Mouse (Mus musculus): ENCODE results near the gene Exph5.

DNA sequence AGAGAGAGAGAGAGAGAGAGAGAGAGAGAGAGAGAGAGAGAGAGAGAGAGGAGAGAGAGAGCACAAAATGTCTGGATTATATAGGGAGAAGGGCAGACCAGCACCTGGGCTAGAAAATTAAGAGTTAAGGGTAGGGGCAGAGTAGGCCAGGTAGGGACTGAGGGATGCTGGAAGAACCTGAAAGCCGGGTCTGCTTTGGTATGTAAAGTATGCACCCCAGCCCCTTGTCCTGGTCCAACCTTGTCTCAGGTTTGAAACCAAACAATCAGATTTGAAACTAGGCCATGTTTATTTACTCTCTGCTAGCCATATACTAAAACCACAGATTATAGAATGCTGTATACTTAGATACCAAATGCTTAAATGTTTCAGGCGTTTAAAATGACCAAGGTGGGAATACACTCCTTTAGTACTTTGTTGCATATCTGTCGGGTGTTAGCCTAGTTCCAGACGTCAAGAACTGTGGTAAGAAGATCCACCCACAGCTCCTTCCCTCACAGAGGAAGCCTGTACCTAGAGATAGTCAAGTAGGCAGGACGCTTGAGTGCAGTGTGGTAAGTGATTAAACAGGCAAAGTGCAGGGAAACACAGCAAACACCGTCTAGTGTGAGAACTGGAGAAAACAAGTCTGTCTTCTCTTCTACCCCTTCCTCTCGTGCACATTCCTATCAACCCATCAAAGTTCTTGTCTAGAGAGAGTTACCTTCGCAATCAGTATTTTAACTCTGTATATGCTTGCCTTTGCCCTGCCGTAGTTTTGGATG, 120.8 kb downstream of the Exph5 start:
- TF ChIP-seq EP300 (IDR thresholded peaks at IDR 0.05; ENCODE audit: low read depth) (peak; percentile 78), CTCF (IDR thresholded peaks at IDR 0.05; ENCODE audit: low read depth) (no peak)
